Mouse (Mus musculus) layer of hippocampus, postnatal 36 days (tissue): ENCODE data around the gene Bicd2. TPM values are rescaled to one million over a fixed set of nuclear protein-coding genes. Genes with fewer than 3 reads are reported as not detected.

Experiments
- DNase-seq, 2 experiments: peaks; one replicate each; pipeline ENCODE4 v3.0.0; 2022
- total RNA-seq, 2 experiments: library from RNA; stranded (reverse); gene quantifications; 2 replicates each; pipeline ENCODE4 v1.2.3; 2021

The Bicd2 gene
- total RNA-seq = 10 to 100 TPM; 54.5 to 59.8 TPM

GRCm38 (mm10) chr13:49341012-49341830, at the start of gene Bicd2:
Gene Bicd2 (plus strand): TSS chr13:49341585.
- peak; percentile 96 to 97 for DNase-seq

GRCm38 (mm10) chr13:49291949-49292348, 49.4 kb upstream of the Bicd2 start:
- DNase-seq = no peak

GRCm38 (mm10) chr13:49294108-49294507, 47.3 kb upstream of the Bicd2 start:
- DNase-seq = no peak

- DNase-seq = no peak
Measured at GRCm38 (mm10) chr13:49296270-49296669, 45.1 kb upstream of the Bicd2 start.

- no peak for DNase-seq
Measured at GRCm38 (mm10) chr13:49298514-49299381, 42.6 kb upstream of the Bicd2 start.

- DNase-seq = no peak
Measured at GRCm38 (mm10) chr13:49300771-49301170, 40.6 kb upstream of the Bicd2 start.

- no peak for DNase-seq
Measured at GRCm38 (mm10) chr13:49306771-49307310, 34.5 kb upstream of the Bicd2 start.

- no peak for DNase-seq
Measured at GRCm38 (mm10) chr13:49307311-49307969, 33.9 kb upstream of the Bicd2 start.

- DNase-seq = no peak
Measured at GRCm38 (mm10) chr13:49308206-49308605, 33.2 kb upstream of the Bicd2 start.

GRCm38 (mm10) chr13:49308861-49309403, 32.5 kb upstream of the Bicd2 start:
- no peak for DNase-seq

- no peak for DNase-seq
Measured at GRCm38 (mm10) chr13:49309501-49309900, 31.9 kb upstream of the Bicd2 start.

GRCm38 (mm10) chr13:49311642-49312041, 29.7 kb upstream of the Bicd2 start:
- no peak for DNase-seq

- DNase-seq = no peak
Measured at GRCm38 (mm10) chr13:49316386-49317162, 24.8 kb upstream of the Bicd2 start.

- DNase-seq = no peak
Measured at GRCm38 (mm10) chr13:49317508-49317907, 23.9 kb upstream of the Bicd2 start.

GRCm38 (mm10) chr13:49317914-49318313, 23.5 kb upstream of the Bicd2 start:
- no peak for DNase-seq

GRCm38 (mm10) chr13:49320040-49320439, 21.3 kb upstream of the Bicd2 start, which contains the start of gene Fgd3:
Gene Fgd3 (minus strand): TSS chr13:49320311.
- DNase-seq = peak; percentile 55 to 69

GRCm38 (mm10) chr13:49320514-49320913, 20.9 kb upstream of the Bicd2 start:
- no peak for DNase-seq

GRCm38 (mm10) chr13:49321452-49321851, 19.9 kb upstream of the Bicd2 start:
- DNase-seq = no peak

- no peak for DNase-seq
Measured at GRCm38 (mm10) chr13:49322169-49322568, 19.2 kb upstream of the Bicd2 start.

GRCm38 (mm10) chr13:49322739-49323138, 18.6 kb upstream of the Bicd2 start:
- DNase-seq = no peak

GRCm38 (mm10) chr13:49324871-49325270, 16.5 kb upstream of the Bicd2 start:
- DNase-seq = no peak
